Mouse (Mus musculus) hindbrain, postnatal 0 days (tissue): Measurements from ENCODE around the gene Dhps. TPM values are rescaled to one million over a fixed set of nuclear protein-coding genes. Genes with fewer than 3 reads are reported as not detected.
"Not testable (repeated sequence)": the region's sequence is repeated elsewhere in the genome, so short reads cannot be mapped to it uniquely, and the experiment has no call there.

ENCODE experiments used
- ATAC-seq: fragments of 200-750 bp; cut with Nextera tagmentation; 2 replicates; pipeline ENCODE4 v1.8.0; 2017; ENCODE audit warnings: mild to moderate bottlenecking, moderate TSS enrichment, moderate library complexity
- DNase-seq: peaks from one replicate; pipeline ENCODE4 v3.0.0-alpha.2; 2015; ENCODE audit warnings: low spot score
- H3K27ac ChIP-seq: fragments of 300-500 bp; sonication (generic); 2 replicates; pipeline ENCODE4 v1.5.1; 2014; ENCODE audit warnings: mild to moderate bottlenecking
- H3K27me3 ChIP-seq: fragments of 300-500 bp; sonication (generic); 2 replicates; pipeline ENCODE4 v1.6.1; 2014; ENCODE audit warnings: low read length, mixed read lengths; ENCODE audit not compliant: insufficient read depth
- H3K36me3 ChIP-seq: fragments of 300-500 bp; sonication (generic); 2 replicates; pipeline ENCODE4 v1.6.1; 2014; ENCODE audit warnings: low read length, mixed read lengths; ENCODE audit not compliant: insufficient read depth
- H3K4me1 ChIP-seq: fragments of 300-500 bp; sonication (generic); 2 replicates; pipeline ENCODE4 v1.6.1; 2014; ENCODE audit warnings: antibody characterized with exemption, low read length, mixed read lengths; ENCODE audit not compliant: insufficient read depth
- H3K4me2 ChIP-seq: fragments of 300-500 bp; sonication (generic); 2 replicates; pipeline ENCODE4 v1.6.1; 2014; ENCODE audit warnings: low read depth, mild to moderate bottlenecking, low read length, moderate library complexity, mixed read lengths
- H3K4me3 ChIP-seq: fragments of 300-500 bp; sonication (generic); 2 replicates; pipeline ENCODE4 v1.5.1; 2014; ENCODE audit warnings: low read length
- H3K9ac ChIP-seq: fragments of 300-500 bp; sonication (generic); replicated peaks from 2 replicates; pipeline ENCODE4 v1.6.1; 2014; ENCODE audit warnings: mild to moderate bottlenecking, low read length, moderate library complexity, mixed read lengths
- H3K9me3 ChIP-seq: fragments of 300-500 bp; sonication (generic); 2 replicates; pipeline ENCODE4 v1.6.1; 2016; ENCODE audit warnings: low read length, mixed read lengths
- CTCF ChIP-seq: IDR thresholded peaks from 2 replicates; pipeline ENCODE4 v1.5.1; 2016; ENCODE audit warnings: antibody characterized with exemption, control low read depth, low read depth
- WGBS: fragments of 180-500 bp; shearing (Covaris S2); extraction: QIAGEN DNeasy Blood & Tissue Kit; methylation state at CpG from one replicate; pipeline ENCODE4 v1.1.7; 2014; 5-methylcytosine and 5-hydroxymethylcytosine counted together
- microRNA-seq, 2 experiments: library from miRNA; unstranded; fragments of <30 nt; microRNA quantifications; one replicate each; pipeline ENCODE4; 2016
- polyA plus RNA-seq: library from polyadenylated mRNA; unstranded; fragments of >200 nt; fragmentation: Nextera tagmentation; extraction: Ambion mirVana; gene quantifications from 2 replicates; pipeline ENCODE4 v1.2.1, GENCODE M21; 2015
- total RNA-seq: library from RNA; depleted of rRNA; stranded (reverse); fragments of >200 nt; gene quantifications from 2 replicates; pipeline ENCODE4 v1.2.3, GENCODE M21; 2014; rRNA removed

Dhps gene
- total and polyA plus RNA-seq, 2 experiments from 2014 or later = 103 to 118 TPM

DNA sequence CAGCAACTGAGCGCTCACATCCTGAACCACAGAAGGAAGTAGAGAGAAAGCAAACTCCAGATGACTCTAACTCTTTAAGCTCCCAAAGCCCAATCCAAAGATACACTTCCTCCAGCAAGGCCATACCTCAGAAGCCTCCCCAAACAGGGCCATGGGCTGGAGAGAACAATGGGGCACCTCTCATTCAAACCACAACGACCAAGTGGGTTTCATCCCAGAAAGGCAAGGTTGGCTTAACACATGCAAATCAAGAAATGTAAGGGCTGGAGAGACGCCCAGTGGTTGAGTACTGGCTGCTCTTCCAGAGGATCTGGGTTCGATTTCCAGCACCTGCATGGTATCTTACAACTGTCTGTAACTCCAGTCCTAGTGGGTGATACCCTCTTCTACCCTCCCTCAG lies 43.9 kb downstream of the Dhps start:
- 77% methylated on average over 4 of the region's 4 CpGs for WGBS
- Histone ChIP-seq H3K36me3 (peaks cover 14% of the 10 kb centered on the region; the same call in 1 of the 2 replicates), H3K9me3 (no peaks in the 10 kb centered on the region), H3K4me1 (no peaks in the 10 kb centered on the region), H3K27me3 (no peaks in the 10 kb centered on the region), H3K4me2 (no peak overlapping the region), H3K9ac (no peak overlapping the region), H3K4me3 (no peak overlapping the region), H3K27ac (no peak overlapping the region)
- DNase-seq (no peak), ATAC-seq (no peak)
- TF ChIP-seq CTCF = no peak

DNA sequence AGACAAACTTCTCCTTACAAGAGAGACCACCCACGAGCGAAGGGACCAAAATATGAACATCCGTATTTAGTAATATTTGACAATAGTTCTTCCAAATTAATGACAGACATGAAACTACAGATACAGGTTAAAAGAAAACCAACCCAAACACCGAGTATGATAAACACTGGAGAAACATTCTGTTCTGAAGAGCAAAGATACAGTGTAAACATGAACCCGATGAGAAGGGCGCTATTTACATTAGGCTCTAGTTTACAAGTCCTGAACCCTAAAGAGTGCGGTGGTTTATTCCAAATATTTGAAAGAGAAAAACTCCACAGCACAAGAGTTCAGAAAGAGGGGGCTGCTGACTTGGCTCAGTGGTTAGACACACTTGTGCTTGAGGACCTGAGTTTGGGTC lies 45.4 kb downstream of the Dhps start:
- whole genome bisulfite sequencing = 92% methylated on average over 7 of the region's 7 CpGs
- TF ChIP-seq CTCF = no peak
- ATAC-seq = no peak

DNA sequence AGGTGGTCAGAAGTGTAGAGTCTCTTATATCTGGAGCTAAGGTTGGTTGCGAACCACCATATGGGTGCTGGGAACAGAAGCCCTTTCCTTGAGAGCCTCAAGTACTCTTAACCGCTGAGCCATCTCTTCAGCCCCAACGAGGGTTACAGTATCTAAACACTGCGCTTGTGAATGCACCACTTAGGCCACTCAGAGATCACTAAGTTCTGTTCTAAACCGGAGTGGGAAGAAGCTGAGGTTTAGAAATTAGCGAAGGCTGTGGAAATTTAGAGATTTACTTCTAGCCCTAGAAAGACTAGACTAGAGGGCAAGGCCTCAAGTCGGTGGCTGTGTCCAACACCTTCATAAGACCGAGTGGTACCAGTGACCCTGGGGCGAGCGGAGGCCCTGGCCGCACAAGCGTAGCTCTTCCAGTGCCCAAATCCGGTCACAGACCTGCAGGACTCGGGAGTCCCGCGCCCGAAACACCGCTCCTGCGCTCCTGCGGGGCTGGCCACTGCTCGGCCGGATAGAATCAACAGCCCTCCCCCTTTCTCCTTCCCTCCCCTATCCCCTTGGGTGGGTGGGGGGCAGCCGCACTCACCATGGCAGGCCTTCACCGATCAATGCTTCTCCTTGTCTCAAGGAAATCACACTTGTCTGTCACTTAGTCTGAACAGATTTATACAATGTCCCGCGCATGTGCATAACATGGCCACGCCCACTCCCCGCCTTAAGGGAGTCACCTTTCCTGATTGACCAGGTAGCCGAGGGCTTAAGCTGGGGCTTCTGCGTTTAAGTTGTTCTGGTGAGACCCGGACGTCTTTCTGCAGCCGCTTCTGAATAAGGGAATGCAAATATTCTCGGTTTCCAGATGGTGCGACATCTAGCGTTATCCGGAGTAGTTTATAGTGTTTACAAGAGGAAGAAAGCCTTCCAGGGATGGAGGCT lies 47.8 kb downstream of the Dhps start:
- no peaks in the 10 kb centered on the region for H3K36me3 ChIP-seq
- no peaks in the 10 kb centered on the region for H3K9me3 ChIP-seq
- TF ChIP-seq CTCF = peak; percentile 61
- ATAC-seq (peak; percentile 94), DNase-seq (peak; percentile 92)
- 7% methylated on average over 37 of the region's 37 CpGs for WGBS
- H3K4me1 ChIP-seq = no peaks in the 10 kb centered on the region
- peak overlapping the region; percentile 72 for H3K4me2 ChIP-seq
- no peaks in the 10 kb centered on the region for H3K27me3 ChIP-seq
- peak overlapping the region; percentile 77 for H3K27ac ChIP-seq
- H3K9ac ChIP-seq = peak overlapping the region; percentile 62
- peak overlapping the region; percentile 58 for H3K4me3 ChIP-seq

More for the DNA sequence above, 45.4 kb downstream of the Dhps start:
- DNase-seq = no peak
- H3K9ac ChIP-seq = no peak overlapping the region
- 0 out of 2 replicates have a peak, but pooled peaks cover under 1% of the 10 kb centered on the region for H3K36me3 ChIP-seq
- no peaks in the 10 kb centered on the region for H3K27me3 ChIP-seq
- H3K4me3 ChIP-seq = no peak overlapping the region
- no peak overlapping the region for H3K27ac ChIP-seq
- no peak overlapping the region for H3K4me2 ChIP-seq
- no peaks in the 10 kb centered on the region for H3K9me3 ChIP-seq
- no peaks in the 10 kb centered on the region for H3K4me1 ChIP-seq

DNA sequence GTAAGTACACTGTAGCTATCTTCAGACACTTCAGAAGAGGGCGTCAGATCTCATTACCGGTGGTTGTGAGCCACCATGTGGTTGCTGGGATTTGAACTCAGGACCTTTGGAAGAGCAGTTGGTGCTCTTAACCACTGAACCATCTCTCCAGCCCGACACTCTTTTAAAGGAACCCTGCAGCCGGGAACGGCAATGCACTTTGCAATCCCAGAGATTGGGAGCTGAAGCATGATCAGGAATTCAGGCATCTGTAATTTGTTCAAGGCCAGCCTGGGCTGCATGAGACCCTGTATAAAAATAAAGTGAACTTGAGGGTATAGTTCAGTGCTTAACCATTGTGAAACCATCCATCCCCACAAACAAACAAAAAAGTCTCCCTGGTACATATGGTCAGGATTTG lies 48.7 kb downstream of the Dhps start:
- not testable (repeated sequence) for H3K27me3 ChIP-seq, H3K4me1 ChIP-seq, H3K4me2 ChIP-seq, H3K9me3 ChIP-seq, H3K9ac ChIP-seq, DNase-seq, H3K4me3 ChIP-seq, H3K36me3 ChIP-seq, H3K27ac ChIP-seq, ATAC-seq
- WGBS = 81% methylated on average over 5 of the region's 5 CpGs

GRCm38 (mm10) chr8:85122995-85123394 lies 51.4 kb downstream of the Dhps start, which contains the start of gene Zfp791:
Zfp791 (minus strand) TSS chr8:85123095.
- Histone ChIP-seq H3K4me2 (no peak within 1 kb of the TSS), H3K27me3 (no peaks in the 10 kb centered on the region), H3K4me1 (no peaks in the 10 kb centered on the region), H3K27ac (no peak within 1 kb of the TSS), H3K9me3 (no peaks in the 10 kb centered on the region), H3K4me3 (no peak within 1 kb of the TSS), H3K9ac (no peak within 1 kb of the TSS), H3K36me3 (no peaks in the 10 kb centered on the region)
- ATAC-seq = no peak
- 79% methylated on average over 3 of the region's 3 CpGs for whole genome bisulfite sequencing
- no peak for DNase-seq
- TF ChIP-seq CTCF = no peak

- no peaks in the 10 kb centered on the region for H3K4me1 ChIP-seq
- 92% methylated on average over 8 of the region's 8 CpGs for WGBS
- no peak for ATAC-seq
- DNase-seq = no peak
- H3K36me3 ChIP-seq = no peaks in the 10 kb centered on the region
- no peaks in the 10 kb centered on the region for H3K9me3 ChIP-seq
- no peak overlapping the region for H3K4me3 ChIP-seq
- H3K9ac ChIP-seq = no peak overlapping the region
- H3K4me2 ChIP-seq = no peak overlapping the region
- TF ChIP-seq CTCF = no peak
- no peak overlapping the region for H3K27ac ChIP-seq
- no peaks in the 10 kb centered on the region for H3K27me3 ChIP-seq
Measured at GRCm38 (mm10) chr8:85123691-85124090, 52.1 kb downstream of the Dhps start.

Small RNA genes lying within 50 kb of the gene (microRNA-seq; reads per million reads assigned to microRNA genes)
- 0.36 to 0.53 reads per million in 2 experiments for gene Gm23388
- gene Mir7070 = 3.3 to 4.7 reads per million in 2 experiments

Other genes starting within 250 kb of the Dhps start
- 6.6 and 7.2 TPM in 2 replicates for gene Dand5, start 248.9 kb upstream of the Dhps start, total RNA-seq
- gene Dand5, start 248.9 kb upstream of the Dhps start, polyA plus RNA-seq = 12.3 and 12.5 TPM in 2 replicates
- 33.0 and 34.1 TPM in 2 replicates for gene Gadd45gip1, start 240.2 kb upstream of the Dhps start, total RNA-seq
- 43.4 and 45.3 TPM in 2 replicates for gene Gadd45gip1, start 240.2 kb upstream of the Dhps start, polyA plus RNA-seq
- 62.5 and 68.1 TPM in 2 replicates for gene Rad23a, start 231.1 kb upstream of the Dhps start, total RNA-seq
- gene Rad23a, start 231.1 kb upstream of the Dhps start, polyA plus RNA-seq = 90.6 and 98.0 TPM in 2 replicates
- gene Calr, start 224.8 kb upstream of the Dhps start, total RNA-seq = 350 and 359 TPM in 2 replicates
- 418 and 457 TPM in 2 replicates for gene Calr, start 224.8 kb upstream of the Dhps start, polyA plus RNA-seq
- gene Farsa, start 214.8 kb upstream of the Dhps start, total RNA-seq = 77.5 and 86.1 TPM in 2 replicates
- 87.4 and 89.8 TPM in 2 replicates for gene Farsa, start 214.8 kb upstream of the Dhps start, polyA plus RNA-seq
- 11.8 and 14.0 TPM in 2 replicates for gene Syce2, start 199.6 kb upstream of the Dhps start, total RNA-seq
- gene Syce2, start 199.6 kb upstream of the Dhps start, polyA plus RNA-seq = 62.1 and 64.4 TPM in 2 replicates
- gene Gcdh, start 177.8 kb upstream of the Dhps start, total RNA-seq = 24.9 and 37.8 TPM in 2 replicates
- 36.5 and 41.3 TPM in 2 replicates for gene Gcdh, start 177.8 kb upstream of the Dhps start, polyA plus RNA-seq
- gene Klf1, start 169.8 kb upstream of the Dhps start, total RNA-seq = 1.2 TPM in 1 of 2 replicates, not detected in the other
- 0.34 and 0.98 TPM in 2 replicates for gene Klf1, start 169.8 kb upstream of the Dhps start, polyA plus RNA-seq
- gene Dnase2a, start 163.2 kb upstream of the Dhps start, total RNA-seq = 15.0 and 24.5 TPM in 2 replicates
- 8.6 and 8.8 TPM in 2 replicates for gene Dnase2a, start 163.2 kb upstream of the Dhps start, polyA plus RNA-seq
- gene Mast1, start 134.4 kb upstream of the Dhps start, total RNA-seq = 70.9 and 83.0 TPM in 2 replicates
- gene Mast1, start 134.4 kb upstream of the Dhps start, polyA plus RNA-seq = 61.9 and 69.5 TPM in 2 replicates
- 5.8 and 11.6 TPM in 2 replicates for gene Rtbdn, start 124.8 kb upstream of the Dhps start, total RNA-seq
- gene Rtbdn, start 124.8 kb upstream of the Dhps start, polyA plus RNA-seq = 3.5 and 4.1 TPM in 2 replicates
- gene Gm49661, start 102.3 kb upstream of the Dhps start, total RNA-seq = not detected in 2 replicates
- gene Gm49661, start 102.3 kb upstream of the Dhps start, polyA plus RNA-seq = not detected in 2 replicates
- 688 and 763 TPM in 2 replicates for gene Prdx2, start 102.2 kb upstream of the Dhps start, total RNA-seq
- gene Prdx2, start 102.2 kb upstream of the Dhps start, polyA plus RNA-seq = 925 and 937 TPM in 2 replicates
- gene Rnaseh2a, start 102.0 kb upstream of the Dhps start, total RNA-seq = 37.3 and 45.9 TPM in 2 replicates
- gene Rnaseh2a, start 102.0 kb upstream of the Dhps start, polyA plus RNA-seq = 59.0 and 59.7 TPM in 2 replicates
- 16.9 and 17.8 TPM in 2 replicates for gene Junb, start 93.0 kb upstream of the Dhps start, total RNA-seq
- gene Junb, start 93.0 kb upstream of the Dhps start, polyA plus RNA-seq = 6.3 and 7.9 TPM in 2 replicates
- 18.9 and 19.0 TPM in 2 replicates for gene Hook2, start 81.2 kb upstream of the Dhps start, total RNA-seq
- gene Hook2, start 81.2 kb upstream of the Dhps start, polyA plus RNA-seq = 29.7 and 33.4 TPM in 2 replicates
- gene Best2, start 57.2 kb upstream of the Dhps start, total RNA-seq = not detected in 2 replicates
- gene Best2, start 57.2 kb upstream of the Dhps start, polyA plus RNA-seq = 0.09 and 0.26 TPM in 2 replicates
- gene Asna1, start 46.5 kb upstream of the Dhps start, total RNA-seq = 165 and 172 TPM in 2 replicates
- gene Asna1, start 46.5 kb upstream of the Dhps start, polyA plus RNA-seq = 149 and 150 TPM in 2 replicates
- 220 and 238 TPM in 2 replicates for gene Trir, start 44.9 kb upstream of the Dhps start, total RNA-seq
- 146 and 152 TPM in 2 replicates for gene Trir, start 44.9 kb upstream of the Dhps start, polyA plus RNA-seq
- gene Tnpo2, start 34.8 kb upstream of the Dhps start, total RNA-seq = 174 and 183 TPM in 2 replicates
- gene Tnpo2, start 34.8 kb upstream of the Dhps start, polyA plus RNA-seq = 48.1 and 49.1 TPM in 2 replicates
- gene Fbxw9, start 11.7 kb upstream of the Dhps start, total RNA-seq = 104 and 114 TPM in 2 replicates
- gene Fbxw9, start 11.7 kb upstream of the Dhps start, polyA plus RNA-seq = 78.9 and 82.2 TPM in 2 replicates
- not detected in 2 replicates for gene Gm5741, start 3.8 kb upstream of the Dhps start, total RNA-seq
- 0.71 and 0.76 TPM in 2 replicates for gene Gm5741, start 3.8 kb upstream of the Dhps start, polyA plus RNA-seq
- 109 and 123 TPM in 2 replicates for gene Wdr83os, start 9.0 kb downstream of the Dhps start, total RNA-seq
- 129 and 131 TPM in 2 replicates for gene Wdr83os, start 9.0 kb downstream of the Dhps start, polyA plus RNA-seq
- 21.4 TPM in 2 replicates for gene Wdr83, start 9.5 kb downstream of the Dhps start, total RNA-seq
- gene Wdr83, start 9.5 kb downstream of the Dhps start, polyA plus RNA-seq = 38.6 and 38.9 TPM in 2 replicates
- gene Man2b1, start 11.5 kb downstream of the Dhps start, total RNA-seq = 32.9 and 34.3 TPM in 2 replicates
- gene Man2b1, start 11.5 kb downstream of the Dhps start, polyA plus RNA-seq = 22.5 TPM in 2 replicates
- 1.5 and 2.4 TPM in 2 replicates for gene Zfp791, start 51.3 kb downstream of the Dhps start, total RNA-seq
- 2.4 and 2.5 TPM in 2 replicates for gene Zfp791, start 51.3 kb downstream of the Dhps start, polyA plus RNA-seq
- gene Cks1brt, start 80.2 kb downstream of the Dhps start, total RNA-seq = not detected in 2 replicates
- not detected in 2 replicates for gene Cks1brt, start 80.2 kb downstream of the Dhps start, polyA plus RNA-seq
- not detected in 2 replicates for gene Olfr371, start 154.2 kb downstream of the Dhps start, total RNA-seq
- not detected in 2 replicates for gene Olfr371, start 154.2 kb downstream of the Dhps start, polyA plus RNA-seq
- gene Orc6, start 227.9 kb downstream of the Dhps start, total RNA-seq = 41.4 and 43.2 TPM in 2 replicates
- 62.3 and 63.8 TPM in 2 replicates for gene Orc6, start 227.9 kb downstream of the Dhps start, polyA plus RNA-seq
- 108 and 114 TPM in 2 replicates for gene Vps35, start 228.0 kb downstream of the Dhps start, total RNA-seq
- gene Vps35, start 228.0 kb downstream of the Dhps start, polyA plus RNA-seq = 151 and 153 TPM in 2 replicates